Mouse (Mus musculus) liver, embryonic 12.5 days (tissue): ENCODE data around the gene Olfr329-ps. TPM values are rescaled to one million over a fixed set of nuclear protein-coding genes. Genes with fewer than 3 reads are reported as not detected.
"Not testable (repeated sequence)": the region's sequence is repeated elsewhere in the genome, so short reads cannot be mapped to it uniquely, and the experiment has no call there.

ENCODE experiments used
- ATAC-seq: fragments of 200-750 bp; cut with Nextera tagmentation; 2 replicates; pipeline ENCODE4 v1.8.0; 2017; ENCODE audit warnings: moderate number of reproducible peaks, mild to moderate bottlenecking, moderate library complexity
- H3K27ac ChIP-seq: fragments of 300-500 bp; sonication (generic); 2 replicates; pipeline ENCODE4 v1.5.1; 2016; ENCODE audit warnings: mild to moderate bottlenecking
- H3K27me3 ChIP-seq: fragments of 300-500 bp; sonication (generic); replicated peaks from 2 replicates; pipeline ENCODE4 v1.6.1; 2016; ENCODE audit warnings: mild to moderate bottlenecking, moderate library complexity
- H3K36me3 ChIP-seq: fragments of 300-500 bp; sonication (generic); 2 replicates; pipeline ENCODE4 v1.6.1; 2016; ENCODE audit warnings: mild to moderate bottlenecking, moderate library complexity
- H3K4me1 ChIP-seq: fragments of 300-500 bp; sonication (generic); 2 replicates; pipeline ENCODE4 v1.6.1; 2016
- H3K4me2 ChIP-seq: fragments of 300-500 bp; sonication (generic); 2 replicates; pipeline ENCODE4 v1.6.1; 2016; ENCODE audit warnings: mild to moderate bottlenecking, moderate library complexity
- H3K4me3 ChIP-seq: fragments of 300-500 bp; sonication (generic); 2 replicates; pipeline ENCODE4 v1.5.1; 2016; ENCODE audit warnings: mild to moderate bottlenecking, moderate library complexity
- H3K9ac ChIP-seq: fragments of 300-500 bp; sonication (generic); 2 replicates; pipeline ENCODE4 v1.6.1; 2016; ENCODE audit warnings: mild to moderate bottlenecking, moderate library complexity
- H3K9me3 ChIP-seq: fragments of 300-500 bp; sonication (generic); replicated peaks from 2 replicates; pipeline ENCODE4 v1.6.1; 2016; ENCODE audit warnings: mild to moderate bottlenecking, moderate library complexity
- WGBS: fragments of 180-500 bp; shearing (Covaris S2); methylation state at CpG from one replicate; pipeline ENCODE4 v1.1.7; 2016; ENCODE audit not compliant: insufficient replicate concordance; 5-methylcytosine and 5-hydroxymethylcytosine counted together
- polyA plus RNA-seq: library from polyadenylated mRNA; unstranded; fragments of >200 nt; fragmentation: Nextera tagmentation; extraction: Ambion mirVana; gene quantifications from 2 replicates; pipeline ENCODE4 v1.2.1, GENCODE M21; 2016

Gene Olfr329-ps
- polyA plus RNA-seq, 1 experiment from 2014 or later = not detected

- H3K4me1 ChIP-seq, H3K9ac ChIP-seq, H3K9me3 ChIP-seq, H3K4me2 ChIP-seq, H3K36me3 ChIP-seq, ATAC-seq, H3K4me3 ChIP-seq, H3K27me3 ChIP-seq, H3K27ac ChIP-seq: not testable (repeated sequence)
These were observed 43.8 kb downstream of the Olfr329-ps start, which contains the start of gene Olfr331 for GRCm38 (mm10) chr11:58502472-58502871. Olfr331 (minus strand) TSS chr11:58502572.

- ATAC-seq = no peak
- H3K4me3 ChIP-seq = no peak overlapping the region
- WGBS = 58% methylated on average over 3 of the region's 3 CpGs
These were observed 46.9 kb downstream of the Olfr329-ps start for GRCm38 (mm10) chr11:58499290-58499689.

GRCm38 (mm10) chr11:58498761-58499160 lies 47.5 kb downstream of the Olfr329-ps start:
- WGBS = 65% methylated on average over 9 of the region's 9 CpGs
- H3K4me2 ChIP-seq = no peak overlapping the region
- no peak overlapping the region for H3K27ac ChIP-seq

More at GRCm38 (mm10) chr11:58499290-58499689, 46.9 kb downstream of the Olfr329-ps start:
- no peak overlapping the region for H3K4me2 ChIP-seq
- H3K9me3 ChIP-seq = no peaks in the 10 kb centered on the region
- H3K27me3 ChIP-seq = no peaks in the 10 kb centered on the region
- no peaks in the 10 kb centered on the region for H3K4me1 ChIP-seq
- no peak overlapping the region for H3K27ac ChIP-seq
- no peak overlapping the region for H3K9ac ChIP-seq
- H3K36me3 ChIP-seq = no peaks in the 10 kb centered on the region

DNA sequence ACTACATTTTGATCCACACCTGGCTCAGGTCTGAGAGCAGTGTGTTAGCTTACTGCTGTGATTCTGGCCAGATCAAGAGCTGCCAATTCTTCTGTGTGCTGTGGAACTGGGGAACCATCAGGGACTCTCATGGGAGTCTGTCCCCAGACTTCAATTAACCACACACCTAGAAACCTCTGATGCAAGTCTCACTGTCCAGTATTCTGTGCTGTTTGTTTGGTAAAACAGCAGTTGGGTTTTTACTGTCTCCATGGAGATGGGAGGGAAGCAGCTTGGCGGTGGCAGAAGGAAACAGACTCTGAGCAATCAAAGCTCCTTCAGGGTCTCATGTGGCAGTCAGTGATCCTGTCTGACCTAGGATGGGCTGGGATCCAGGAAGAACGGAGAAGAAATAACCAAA lies 53.8 kb downstream of the Olfr329-ps start, which contains the start of gene Olfr332:
Gene Olfr332 (minus strand): TSS at position 101 of the 400 bp plus-strand sequence.
- Histone ChIP-seq H3K4me2 (no peak within 1 kb of the TSS), H3K9me3 (no peaks in the 10 kb centered on the region), H3K9ac (no peak within 1 kb of the TSS), H3K27me3 (no peaks in the 10 kb centered on the region), H3K27ac (no peak within 1 kb of the TSS), H3K36me3 (no peaks in the 10 kb centered on the region), H3K4me3 (no peak within 1 kb of the TSS), H3K4me1 (no peaks in the 10 kb centered on the region)
- 64% methylated on average over 2 of the region's 2 CpGs for WGBS
- no peak for ATAC-seq

More at GRCm38 (mm10) chr11:58498761-58499160, 47.5 kb downstream of the Olfr329-ps start:
- no peak overlapping the region for H3K9ac ChIP-seq
- H3K4me1 ChIP-seq = no peaks in the 10 kb centered on the region
- no peaks in the 10 kb centered on the region for H3K36me3 ChIP-seq
- H3K9me3 ChIP-seq = no peaks in the 10 kb centered on the region
- no peak for ATAC-seq
- no peak overlapping the region for H3K4me3 ChIP-seq
- no peaks in the 10 kb centered on the region for H3K27me3 ChIP-seq

Other genes starting within 250 kb of the Olfr329-ps start
- gene Zfp692, start 239.4 kb downstream of the Olfr329-ps start, polyA plus RNA-seq = 18.2 and 18.5 TPM in 2 replicates
- gene Zfp672, start 216.1 kb downstream of the Olfr329-ps start, polyA plus RNA-seq = 50.1 and 50.4 TPM in 2 replicates
- 19.8 and 19.9 TPM in 2 replicates for gene Sh3bp5l, start 215.7 kb downstream of the Olfr329-ps start, polyA plus RNA-seq
- gene Lypd8, start 167.4 kb downstream of the Olfr329-ps start, polyA plus RNA-seq = 0.19 TPM in 1 of 2 replicates, not detected in the other
- not detected in 2 replicates for gene 1810065E05Rik, start 125.3 kb downstream of the Olfr329-ps start, polyA plus RNA-seq
- gene Gm12253, start 113.9 kb downstream of the Olfr329-ps start, polyA plus RNA-seq = not detected in 2 replicates
- not detected in 2 replicates for gene Lypd9, start 93.5 kb downstream of the Olfr329-ps start, polyA plus RNA-seq
- not detected in 2 replicates for gene Olfr30, start 84.2 kb downstream of the Olfr329-ps start, polyA plus RNA-seq
- gene Olfr332, start 53.9 kb downstream of the Olfr329-ps start, polyA plus RNA-seq = not detected in 2 replicates
- not detected in 2 replicates for gene Olfr331, start 43.9 kb downstream of the Olfr329-ps start, polyA plus RNA-seq
- not detected in 2 replicates for gene Olfr330, start 11.6 kb downstream of the Olfr329-ps start, polyA plus RNA-seq
- not detected in 2 replicates for gene Olfr328, start 9.2 kb upstream of the Olfr329-ps start, polyA plus RNA-seq
- gene Olfr224, start 24.1 kb upstream of the Olfr329-ps start, polyA plus RNA-seq = not detected in 2 replicates
- not detected in 2 replicates for gene Olfr325, start 31.3 kb upstream of the Olfr329-ps start, polyA plus RNA-seq
- not detected in 2 replicates for gene Olfr324, start 48.7 kb upstream of the Olfr329-ps start, polyA plus RNA-seq
- gene 2210407C18Rik, start 69.7 kb upstream of the Olfr329-ps start, polyA plus RNA-seq = not detected in 2 replicates
- not detected in 2 replicates for gene Olfr323, start 84.1 kb upstream of the Olfr329-ps start, polyA plus RNA-seq
- 9.2 and 10.1 TPM in 2 replicates for gene Trim58, start 94.0 kb upstream of the Olfr329-ps start, polyA plus RNA-seq
- not detected in 2 replicates for gene Olfr322, start 112.4 kb upstream of the Olfr329-ps start, polyA plus RNA-seq
- not detected in 2 replicates for gene Olfr320, start 134.7 kb upstream of the Olfr329-ps start, polyA plus RNA-seq
- not detected in 2 replicates for gene Olfr319, start 152.7 kb upstream of the Olfr329-ps start, polyA plus RNA-seq
- not detected in 2 replicates for gene Olfr318, start 177.6 kb upstream of the Olfr329-ps start, polyA plus RNA-seq
- gene Olfr317, start 192.8 kb upstream of the Olfr329-ps start, polyA plus RNA-seq = not detected in 2 replicates
- not detected in 2 replicates for gene Olfr316, start 206.3 kb upstream of the Olfr329-ps start, polyA plus RNA-seq
- not detected in 2 replicates for gene Olfr315, start 226.8 kb upstream of the Olfr329-ps start, polyA plus RNA-seq
- not detected in 2 replicates for gene Olfr314, start 236.5 kb upstream of the Olfr329-ps start, polyA plus RNA-seq